Mouse (Mus musculus): Measurements from ENCODE around the gene Tbc1d14.

The Tbc1d14 gene

DNA sequence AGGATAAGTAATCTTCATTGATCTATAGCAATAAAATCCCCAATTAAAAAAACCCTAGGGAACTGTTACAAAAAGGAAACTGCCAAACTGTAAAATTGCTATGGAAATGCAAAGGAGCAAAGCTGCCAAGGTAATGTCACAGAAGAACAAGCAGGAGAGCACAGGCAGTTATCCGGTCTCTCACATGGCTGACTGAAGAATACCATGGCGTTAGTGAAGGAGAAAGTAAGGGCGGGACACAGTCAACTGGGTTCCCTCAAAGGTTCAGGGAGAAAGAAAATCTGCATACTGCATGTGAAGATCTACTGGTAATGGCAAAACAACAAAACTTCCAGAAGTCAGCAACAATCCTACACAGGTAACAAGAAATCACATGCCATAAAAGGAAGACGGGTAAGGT lies 36.8 kb downstream of the Tbc1d14 start:
- no peak for DNase-seq (ENCODE audit: extremely low spot score)

DNA sequence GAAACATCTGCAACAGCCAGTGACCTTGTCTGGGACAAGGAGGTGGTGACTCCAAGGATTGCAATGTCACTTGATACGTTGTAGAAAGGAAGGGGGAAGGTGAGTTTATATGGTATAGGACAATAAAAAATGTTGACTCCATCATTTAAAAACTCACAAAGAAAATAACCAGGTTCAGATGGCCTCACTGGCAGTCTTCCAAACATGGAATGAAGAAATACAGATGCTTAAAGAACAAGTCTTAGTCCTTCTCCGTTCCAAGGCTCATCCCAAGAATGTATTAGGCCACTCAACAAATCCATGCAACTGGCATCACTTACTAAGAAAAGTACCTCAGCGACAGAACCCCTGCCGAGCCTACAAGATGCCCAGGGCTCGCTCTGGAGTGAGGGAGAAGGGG lies 38.6 kb downstream of the Tbc1d14 start:
- no peak for DNase-seq (ENCODE audit: extremely low spot score)

DNA sequence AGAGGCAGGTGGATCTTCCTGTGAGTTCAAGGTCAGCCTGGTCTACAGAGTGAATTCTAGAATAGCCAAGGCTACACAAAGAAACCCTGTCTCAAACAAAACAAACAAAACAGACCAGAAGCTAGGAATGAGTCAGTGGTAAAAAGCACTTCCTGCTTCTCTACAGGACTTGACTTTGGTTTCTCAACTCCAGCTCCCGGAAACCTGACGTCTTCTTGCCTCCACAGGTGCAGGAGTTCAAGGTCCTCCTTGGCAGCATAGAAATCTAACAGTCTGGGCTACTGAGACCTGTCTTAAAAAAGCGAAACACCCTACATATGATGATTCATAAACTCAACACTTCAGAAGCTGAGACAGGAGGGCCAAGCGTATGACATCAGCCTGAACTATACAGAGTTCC lies 39.2 kb downstream of the Tbc1d14 start:
- no peak for DNase-seq (ENCODE audit: extremely low spot score)

DNA sequence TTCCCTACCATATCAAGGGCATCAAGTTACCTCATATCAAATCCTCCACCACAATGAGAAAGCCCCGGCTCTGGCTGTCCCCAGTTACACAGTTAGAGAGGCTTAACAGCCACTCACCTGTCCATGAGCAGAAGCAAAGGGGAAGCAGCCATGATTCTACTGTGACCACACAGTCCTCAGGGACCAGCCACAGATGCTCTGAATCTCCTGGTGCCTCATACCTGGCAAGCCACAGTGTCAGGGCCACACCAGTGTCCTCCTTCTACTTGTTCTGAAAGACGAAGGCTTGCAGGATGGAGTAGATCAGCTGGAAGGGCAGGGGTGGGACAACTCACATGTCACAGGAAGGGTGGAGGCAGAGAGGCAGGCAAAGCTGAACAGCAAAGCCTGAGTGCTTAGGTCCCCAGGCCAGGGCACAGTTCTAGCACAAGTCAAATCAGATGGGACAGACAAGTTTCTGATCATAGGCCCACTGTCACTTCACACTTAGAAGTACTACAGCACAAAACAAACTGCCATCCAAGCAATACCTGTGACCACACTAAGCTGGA lies 39.9 kb downstream of the Tbc1d14 start:
- DNase-seq (ENCODE audit: extremely low spot score): no peak

DNA sequence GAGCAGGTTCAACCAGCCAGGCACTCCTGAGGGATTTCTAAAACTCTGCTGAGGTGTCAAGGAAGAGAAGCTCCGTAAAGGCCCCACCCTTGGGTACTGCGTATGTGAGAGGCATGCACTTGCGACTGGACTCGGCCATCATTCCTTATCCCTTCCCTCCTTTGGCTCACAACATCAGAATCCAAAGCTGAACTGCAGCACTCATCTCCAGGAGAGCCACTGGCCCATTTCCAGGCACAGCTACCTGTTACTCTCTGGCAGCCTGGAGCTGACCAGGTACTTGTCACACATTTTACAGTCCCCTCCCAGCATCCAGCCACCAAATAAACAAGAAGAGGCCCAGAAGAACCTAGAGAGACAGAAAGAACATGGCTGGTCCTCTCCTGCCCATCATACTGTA lies 40.7 kb downstream of the Tbc1d14 start:
- DNase-seq (ENCODE audit: extremely low spot score): no peak

DNA sequence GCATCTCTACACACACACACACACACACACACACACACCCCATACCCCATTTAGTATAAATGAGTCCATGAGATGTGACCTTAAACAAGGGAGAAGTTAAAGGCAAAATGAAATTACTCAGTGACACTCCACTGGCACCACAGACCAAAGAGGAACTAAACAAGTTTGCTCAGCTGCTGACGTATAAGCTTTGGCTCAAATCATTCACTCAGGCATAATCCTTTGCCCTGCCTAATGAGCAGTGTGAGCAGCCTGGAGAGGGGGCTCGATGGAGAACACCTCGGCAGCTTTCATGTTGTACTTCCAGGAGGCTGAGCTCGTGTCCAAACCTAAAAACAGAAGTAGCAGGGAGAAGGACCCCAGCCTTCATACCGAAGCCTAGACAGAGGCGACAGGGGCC lies 43.8 kb downstream of the Tbc1d14 start:
- no peak for DNase-seq (ENCODE audit: extremely low spot score)

DNA sequence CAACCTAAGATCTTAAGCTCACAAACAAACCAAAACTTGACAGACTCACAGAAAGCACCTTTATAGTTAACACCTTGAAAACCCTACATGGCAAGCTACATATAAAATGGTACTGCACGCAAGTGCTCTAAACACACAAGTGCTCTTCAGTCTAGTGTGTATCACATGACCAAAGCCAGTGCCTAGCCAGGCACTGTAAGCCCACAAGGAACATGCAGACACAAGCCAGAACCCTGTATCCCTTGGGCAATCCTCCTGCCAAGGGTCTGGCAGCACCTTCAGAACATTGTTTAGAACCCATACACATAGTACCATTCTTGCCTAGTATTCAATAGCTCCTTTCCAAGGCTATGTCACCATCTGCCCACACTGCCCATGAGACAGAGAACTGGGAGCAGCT lies 48.3 kb downstream of the Tbc1d14 start:
- DNase-seq (ENCODE audit: extremely low spot score): no peak

DNA sequence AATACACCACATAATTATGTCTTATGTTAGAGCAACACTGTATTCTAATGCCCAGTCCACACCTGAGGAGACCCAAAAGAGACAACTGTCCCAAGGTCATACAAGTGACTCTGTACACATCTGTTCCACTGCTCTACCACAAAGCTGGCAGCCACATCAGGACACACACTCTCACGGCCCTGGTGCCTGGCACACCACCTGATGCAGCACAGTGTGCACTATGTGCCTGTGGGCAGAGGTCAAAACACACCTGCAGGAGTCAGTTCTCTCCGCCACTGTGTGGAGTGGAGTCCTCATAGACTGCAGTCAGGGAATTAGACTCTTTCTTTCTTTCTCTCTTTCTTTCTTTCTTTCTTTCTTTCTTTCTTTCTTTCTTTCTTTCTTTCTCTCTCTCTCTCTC lies 52.1 kb downstream of the Tbc1d14 start:
- DNase-seq (ENCODE audit: extremely low spot score): no peak

DNA sequence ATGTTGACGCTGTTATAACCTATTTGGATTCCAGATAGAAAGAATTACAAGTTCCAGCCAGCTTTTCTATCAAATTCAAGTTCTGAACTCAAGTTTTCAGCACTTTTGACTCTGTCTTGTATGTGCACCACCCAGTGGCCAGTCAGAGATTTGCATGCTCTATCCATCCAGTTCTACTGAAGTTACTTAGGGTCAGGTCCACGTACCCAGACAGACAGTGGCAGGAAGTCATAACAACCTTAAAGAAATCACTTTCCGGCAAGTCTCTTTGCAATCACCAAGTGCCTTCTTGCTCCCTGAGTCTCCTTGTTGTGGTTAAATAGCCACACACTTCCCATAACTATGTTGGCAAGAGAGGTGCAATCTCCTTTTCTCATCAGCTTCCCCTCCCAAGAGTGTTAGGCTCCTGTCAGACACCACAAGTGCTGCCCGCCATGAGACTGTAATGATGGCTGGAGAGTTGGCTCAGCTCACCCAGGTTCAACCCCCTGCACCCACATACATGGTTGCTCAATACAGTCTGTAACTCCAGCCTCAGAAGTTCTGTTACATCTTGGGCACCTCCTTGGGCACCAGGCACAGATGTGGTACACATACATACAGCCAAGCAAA lies 54.4 kb downstream of the Tbc1d14 start:
- DNase-seq (ENCODE audit: extremely low spot score): peak; percentile 42

DNA sequence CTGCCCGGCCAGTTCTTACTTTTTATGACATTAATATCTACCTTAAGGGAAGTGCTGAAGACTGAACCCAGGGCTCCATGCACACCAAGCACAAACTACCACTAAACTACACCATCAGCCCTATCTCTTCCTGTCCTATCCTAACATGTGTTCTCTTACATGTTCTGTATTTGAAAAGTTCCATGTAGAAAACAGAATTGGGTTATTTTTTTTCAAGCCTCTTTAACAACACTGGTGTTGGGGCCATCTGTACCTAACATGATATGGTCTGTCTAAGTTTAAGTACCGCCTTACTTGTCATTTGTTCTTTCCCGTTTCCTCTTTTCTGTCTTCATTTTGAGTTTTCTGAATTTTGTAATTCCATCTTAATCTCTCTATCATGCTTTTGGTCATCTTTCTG lies 56.7 kb downstream of the Tbc1d14 start:
- no peak for DNase-seq (ENCODE audit: extremely low spot score)

DNA sequence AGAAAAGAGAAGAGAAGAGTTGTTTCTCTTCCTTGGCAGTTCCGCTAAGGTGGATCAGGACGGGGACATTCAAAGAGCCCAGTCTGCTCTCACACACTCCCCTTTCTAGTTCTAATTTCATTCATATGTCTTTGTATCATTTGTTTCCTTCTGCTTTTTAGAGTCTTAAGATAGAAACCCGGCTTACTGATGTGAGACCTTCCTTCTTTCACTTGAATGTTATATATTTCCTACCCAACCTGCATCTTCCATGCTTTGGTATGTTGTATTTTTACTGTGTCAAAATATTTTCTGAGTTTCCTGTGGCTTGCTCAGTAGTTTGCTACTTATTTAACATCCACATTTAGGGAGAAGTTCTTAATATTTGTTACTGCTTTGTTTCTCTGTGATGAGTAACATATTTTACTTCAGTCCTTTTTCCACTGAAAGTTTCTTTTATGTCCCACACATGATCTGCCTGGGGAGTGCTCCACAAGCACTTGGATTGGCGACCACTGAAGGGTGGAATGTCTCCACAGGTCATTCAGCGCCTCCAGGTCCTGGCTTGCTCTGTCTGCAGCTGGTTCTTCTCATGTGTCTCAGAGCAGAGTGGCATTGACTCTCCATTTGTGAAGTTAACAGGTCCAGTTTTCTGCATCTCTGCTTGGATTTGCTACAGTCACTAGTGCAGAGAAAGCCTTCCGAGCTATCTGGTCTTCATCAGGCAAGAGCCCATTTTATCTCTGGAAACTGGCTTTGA lies 57.5 kb downstream of the Tbc1d14 start:
- DNase-seq (ENCODE audit: extremely low spot score): no peak

DNA sequence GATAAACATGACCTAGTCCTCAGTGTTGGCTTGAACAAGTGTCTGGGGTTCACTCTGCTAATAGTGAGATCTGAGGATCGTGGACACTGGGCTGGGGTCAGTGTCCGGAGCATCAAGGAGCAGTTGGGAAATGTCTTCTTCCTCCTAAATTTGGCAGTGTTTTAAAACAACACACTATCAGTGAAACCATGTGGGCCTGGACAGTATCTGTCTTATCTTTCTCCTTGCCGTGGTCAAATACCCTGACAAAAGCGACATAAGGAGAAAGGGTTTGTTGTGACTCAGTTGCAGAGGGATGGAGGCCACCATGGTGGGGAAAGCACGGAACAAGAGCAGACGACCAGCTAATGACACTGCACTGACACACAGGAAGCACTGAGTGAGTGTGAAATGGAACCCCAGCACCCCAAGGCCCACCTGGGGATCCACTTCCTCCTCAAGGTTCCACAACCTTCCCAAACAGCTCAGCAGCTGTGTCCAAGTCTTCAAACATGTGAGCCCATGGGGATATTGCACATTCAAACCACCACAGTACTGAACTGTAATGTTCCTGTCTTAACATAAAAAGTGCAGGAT lies 58.5 kb downstream of the Tbc1d14 start:
- DNase-seq (ENCODE audit: extremely low spot score): no peak

DNA sequence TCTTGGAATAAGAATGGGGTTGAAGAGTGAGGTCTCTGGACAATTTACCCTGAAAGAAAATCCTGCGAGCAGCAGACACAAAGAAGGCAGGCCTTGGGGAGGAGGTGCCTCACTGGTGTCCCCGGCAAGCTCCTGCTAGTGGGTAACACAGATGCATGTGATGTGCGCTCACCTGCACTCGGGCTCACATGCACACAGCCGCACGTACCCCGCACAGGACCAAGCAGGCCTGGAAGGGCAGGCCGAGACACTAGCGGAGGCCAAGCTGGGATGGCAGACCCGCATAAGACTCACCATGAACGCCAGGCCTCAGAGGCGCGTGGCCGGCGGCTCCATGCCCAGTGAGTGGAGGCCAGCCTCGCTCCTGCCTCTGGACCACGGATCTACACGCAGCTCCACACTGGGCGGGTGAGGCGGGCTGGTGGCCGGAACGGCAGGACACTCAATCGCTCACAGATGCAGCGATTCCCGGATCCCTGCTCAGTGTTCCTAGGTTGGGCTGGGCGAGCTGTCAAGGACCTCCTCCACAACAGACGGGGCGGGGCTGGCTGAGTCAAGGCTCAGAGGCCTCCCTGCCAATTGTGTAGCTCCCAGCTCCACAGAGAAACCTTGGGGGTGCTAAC lies 62.8 kb downstream of the Tbc1d14 start:
- peak; percentile 92 for DNase-seq (ENCODE audit: extremely low spot score)

DNA sequence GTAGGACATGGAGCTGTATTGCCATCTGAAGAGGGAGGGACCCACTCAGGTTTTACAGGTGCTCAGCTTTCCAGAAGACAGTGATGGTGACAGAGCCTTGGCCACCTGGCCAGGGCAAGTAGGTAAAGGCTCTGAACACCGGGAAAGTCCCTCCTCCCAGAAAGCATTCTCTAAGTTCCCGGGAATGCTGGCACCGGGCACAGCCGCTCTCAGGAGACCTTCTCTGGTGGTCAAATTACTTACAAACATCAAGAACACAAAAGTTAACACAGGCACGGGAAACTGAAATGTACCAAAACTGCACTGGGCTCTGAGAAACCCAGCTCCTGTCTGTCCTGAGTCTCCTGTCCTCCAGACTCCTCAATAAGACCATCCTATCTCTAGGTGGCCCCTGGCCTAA lies 63.4 kb downstream of the Tbc1d14 start:
- DNase-seq (ENCODE audit: extremely low spot score): no peak

DNA sequence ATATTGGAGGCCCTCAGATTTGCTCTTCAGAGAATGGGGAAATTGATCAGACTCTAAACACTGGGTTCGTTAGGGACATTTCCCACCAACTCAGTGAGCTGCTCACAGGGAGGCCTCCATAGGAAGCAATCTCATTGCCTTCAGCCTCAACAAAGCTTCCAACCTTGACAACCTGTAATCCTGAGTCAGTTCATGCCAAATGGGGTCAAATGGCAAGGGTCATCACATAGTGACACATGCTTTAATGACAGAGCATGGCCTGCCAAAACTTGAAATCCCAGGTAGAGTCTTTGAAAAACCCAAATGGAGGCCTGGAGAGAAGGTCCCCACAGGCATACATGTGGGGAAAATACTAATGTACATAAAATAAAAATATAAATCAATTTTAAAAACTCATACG lies 66.2 kb downstream of the Tbc1d14 start:
- no peak for DNase-seq (ENCODE audit: extremely low spot score)

DNA sequence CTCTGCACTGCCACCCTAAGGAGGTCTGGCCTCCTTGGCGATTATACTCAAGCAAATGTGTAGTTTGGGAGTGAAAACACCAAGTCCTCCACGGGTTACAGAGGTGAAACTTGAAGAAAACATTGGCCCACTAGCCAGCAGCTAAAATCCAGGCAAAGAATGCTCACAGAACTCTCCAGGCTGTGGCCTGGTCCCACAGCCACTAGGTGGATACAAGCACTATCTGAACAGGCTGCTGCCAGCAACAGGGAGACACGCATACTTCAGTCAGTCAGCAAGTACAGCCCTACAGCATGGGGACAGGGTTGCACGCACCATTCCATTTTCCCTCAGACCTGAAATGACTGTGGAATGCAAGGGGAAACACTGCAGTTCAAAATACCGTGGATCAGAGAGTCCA lies 66.8 kb downstream of the Tbc1d14 start:
- DNase-seq (ENCODE audit: extremely low spot score): no peak

DNA sequence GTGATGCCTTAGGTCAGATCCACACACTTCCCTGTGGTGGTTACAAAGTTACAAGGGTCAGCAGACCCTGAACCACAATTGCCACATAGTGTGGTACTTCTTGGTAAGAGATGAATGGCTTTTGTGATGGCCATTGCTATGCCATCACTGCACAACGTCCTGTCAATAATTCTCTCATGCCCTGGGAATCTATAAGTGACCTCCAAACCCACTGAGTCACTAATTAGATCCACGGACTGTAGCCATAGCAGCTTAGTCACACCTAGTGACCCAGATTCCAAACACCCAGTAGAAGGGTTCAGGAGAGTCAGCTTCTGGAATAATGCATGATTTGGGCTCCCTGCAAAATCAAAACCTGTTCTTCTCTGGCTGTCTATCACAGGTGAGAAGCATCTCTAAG lies 67.9 kb downstream of the Tbc1d14 start:
- DNase-seq (ENCODE audit: extremely low spot score): no peak

DNA sequence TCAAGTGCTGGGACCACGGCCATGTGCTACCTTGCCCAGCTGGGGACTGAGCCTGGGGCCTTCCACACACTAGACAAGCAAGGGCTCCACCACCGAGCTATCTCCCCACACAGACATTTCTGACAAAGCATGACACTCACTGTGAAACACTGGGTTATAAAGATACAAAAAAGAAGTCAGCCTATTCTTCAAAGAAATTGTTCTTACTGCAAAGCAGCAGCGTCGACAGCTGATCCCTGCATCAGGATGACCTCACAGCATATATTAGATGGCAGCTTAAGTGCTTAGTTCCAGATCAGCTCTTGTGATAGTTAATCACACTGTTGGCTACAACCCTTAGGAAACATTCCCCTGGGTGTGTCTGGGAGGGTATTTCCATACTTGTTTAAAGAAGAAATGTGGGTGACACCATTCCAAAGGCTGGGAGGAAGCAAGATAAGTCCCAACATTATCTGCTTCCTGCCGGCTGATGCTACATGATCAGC lies 69.8 kb downstream of the Tbc1d14 start:
- no peak for DNase-seq (ENCODE audit: extremely low spot score)

DNA sequence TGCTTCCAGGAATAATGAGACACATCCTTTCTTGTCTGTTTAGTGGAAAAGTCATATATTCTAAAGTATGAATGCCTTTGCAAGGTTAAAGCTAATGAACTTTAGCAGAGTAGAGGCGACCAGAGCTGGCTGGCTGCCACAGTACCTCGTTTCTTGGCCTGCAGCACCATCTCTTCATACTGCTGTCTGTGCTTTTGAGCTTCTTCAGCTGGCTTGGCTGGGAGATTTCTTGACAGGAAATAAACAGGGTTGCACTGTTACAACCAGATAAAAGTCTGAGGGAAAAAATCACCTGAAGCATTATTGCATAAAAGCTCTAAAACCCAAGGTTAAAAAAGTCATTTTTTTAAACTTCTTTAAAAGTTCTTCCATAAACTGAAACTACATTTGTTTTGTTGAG lies 70.3 kb downstream of the Tbc1d14 start:
- no peak for DNase-seq (ENCODE audit: extremely low spot score)

DNA sequence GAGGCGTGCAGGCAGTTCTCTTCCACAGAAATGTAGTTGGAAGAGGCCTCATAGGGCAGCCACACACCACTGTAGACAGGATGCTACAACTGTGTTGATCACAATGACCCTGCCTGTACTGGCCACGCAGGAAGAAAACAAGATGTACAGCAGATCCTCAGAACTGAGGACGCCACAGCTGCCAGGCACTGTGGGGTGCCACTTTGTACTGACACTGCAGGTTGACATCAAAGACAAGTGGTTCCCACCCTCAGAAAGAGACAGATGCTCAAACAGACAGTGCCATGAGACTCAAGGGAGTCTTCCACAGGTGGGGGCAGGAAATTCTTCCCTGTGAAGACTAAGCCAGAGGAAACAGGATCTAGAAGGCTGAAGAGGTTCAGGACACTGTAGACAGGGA lies 73.3 kb downstream of the Tbc1d14 start:
- DNase-seq (ENCODE audit: extremely low spot score): no peak

DNA sequence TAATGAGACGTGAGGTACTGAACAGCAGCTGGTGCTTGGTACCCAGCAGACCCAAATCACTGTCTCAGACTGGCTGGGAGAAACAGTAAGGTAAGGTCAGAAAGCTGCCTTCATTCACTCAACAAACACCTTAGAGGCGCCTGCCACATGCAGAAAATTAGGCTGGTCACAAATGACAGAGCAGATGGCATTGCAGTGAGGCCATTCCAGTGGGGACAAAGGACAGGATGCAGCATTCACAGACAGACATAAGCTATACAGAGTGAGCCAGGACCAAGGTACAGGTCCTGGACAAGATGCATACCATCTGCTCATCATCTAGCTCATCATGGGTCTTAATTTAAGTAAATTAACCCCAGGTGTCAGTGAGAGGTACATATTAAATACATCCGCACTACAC lies 75.5 kb downstream of the Tbc1d14 start:
- DNase-seq (ENCODE audit: extremely low spot score): no peak

DNA sequence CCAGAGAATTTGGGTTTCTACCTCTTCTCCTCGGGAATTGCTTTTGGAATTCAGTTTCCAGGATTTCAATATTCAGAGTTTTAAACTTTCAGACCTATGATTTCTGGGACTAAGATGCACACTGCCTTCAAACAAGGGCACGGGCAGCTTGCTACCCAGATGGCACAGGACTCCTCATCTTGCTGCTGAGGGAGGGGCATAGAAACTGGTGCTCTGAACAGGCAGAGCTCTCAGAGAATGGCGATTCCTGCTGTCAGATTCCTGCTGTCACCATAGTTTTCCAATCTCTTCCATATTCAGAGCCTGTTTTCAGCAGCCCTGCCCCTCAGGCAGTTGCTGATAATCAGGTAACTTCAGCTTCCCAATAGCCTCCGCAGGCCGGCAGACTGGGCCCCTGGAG lies 77.5 kb downstream of the Tbc1d14 start:
- DNase-seq (ENCODE audit: extremely low spot score): no peak

DNA sequence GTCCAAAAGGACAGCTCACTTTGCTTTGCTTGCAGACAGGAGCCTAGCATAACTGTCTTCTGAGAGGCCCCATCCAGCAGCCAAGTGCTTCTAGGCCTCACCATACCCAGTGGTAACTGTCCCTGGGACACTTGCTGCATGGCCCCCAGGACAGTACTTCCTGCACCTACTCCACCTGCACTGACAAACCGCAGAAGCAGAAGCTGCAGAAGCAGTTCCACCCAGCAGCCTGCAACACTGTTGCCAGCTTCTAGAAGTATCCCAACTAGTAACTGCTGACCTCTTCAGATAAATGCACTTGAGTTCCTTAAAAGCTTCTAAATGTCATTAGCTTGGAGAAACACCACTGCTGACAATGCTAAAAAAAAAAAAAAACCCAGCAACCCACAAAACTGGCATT lies 78.0 kb downstream of the Tbc1d14 start:
- no peak for DNase-seq (ENCODE audit: extremely low spot score)

Measured in embryo, embryonic 9.5 days (tissue).